Mouse (Mus musculus): Measurements from ENCODE around the gene Nedd8.

DNA sequence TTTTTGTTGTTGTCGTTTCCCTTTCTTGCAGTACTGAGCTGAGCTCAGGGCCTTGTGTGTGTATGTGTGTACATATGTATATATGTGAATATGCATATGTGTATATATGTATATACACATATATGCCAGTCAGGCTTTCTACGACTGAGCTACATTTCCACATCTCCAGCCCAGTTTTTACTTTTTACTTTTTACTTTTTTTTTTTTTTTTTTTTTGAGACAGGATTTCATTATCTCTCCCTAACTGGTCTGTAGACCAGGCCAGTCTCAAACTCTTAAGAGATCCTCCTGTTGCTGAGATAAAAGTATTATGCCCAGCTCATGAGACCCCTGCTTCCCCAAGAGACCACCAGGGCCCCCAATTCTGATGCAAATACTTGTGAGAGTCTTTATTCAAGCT lies 55.1 kb downstream of the Nedd8 start:
- TF ChIP-seq CTCF (IDR thresholded peaks at IDR 0.05; ENCODE audit: low read depth, low read length) (no peak), GATA1 (IDR thresholded peaks at IDR 0.05; ENCODE audit: borderline replicate concordance, low read length) (no peak), POLR2AphosphoS5 (IDR thresholded peaks at IDR 0.05; ENCODE audit: insufficient replicate concordance, low read depth, low read length) (no peak), TAL1 (conservative IDR thresholded peaks at IDR 0.05; ENCODE audit: low read depth, low read length) (no peak)
